Mouse (Mus musculus) midbrain, postnatal 0 days (tissue): ENCODE results near the gene A530016L24Rik. TPM values are rescaled to one million over a fixed set of nuclear protein-coding genes. Genes with fewer than 3 reads are reported as not detected.

Experiments
- ATAC-seq: fragments of 200-750 bp; cut with Nextera tagmentation; 2 replicates; pipeline ENCODE4 v1.8.0; 2017; ENCODE audit warnings: moderate number of reproducible peaks, mild to moderate bottlenecking, moderate TSS enrichment, moderate library complexity; ENCODE audit not compliant: low FRiP score
- DNase-seq: peaks from one replicate; pipeline ENCODE4 v3.0.0-alpha.2; 2015; ENCODE audit warnings: low spot score
- H3K27ac ChIP-seq: fragments of 300-500 bp; sonication (generic); 2 replicates; pipeline ENCODE4 v1.5.1; 2014; ENCODE audit warnings: low read depth, mild to moderate bottlenecking, low read length, mixed read lengths
- H3K27me3 ChIP-seq: fragments of 300-500 bp; sonication (generic); 2 replicates; pipeline ENCODE4 v1.6.1; 2014; ENCODE audit warnings: low read length, control low read depth, mixed read lengths; ENCODE audit not compliant: insufficient read depth
- H3K36me3 ChIP-seq: fragments of 300-500 bp; sonication (generic); 2 replicates; pipeline ENCODE4 v1.6.1; 2014; ENCODE audit warnings: low read length, control low read depth, mixed read lengths; ENCODE audit not compliant: insufficient read depth
- H3K4me1 ChIP-seq: fragments of 300-500 bp; sonication (generic); 2 replicates; pipeline ENCODE4 v1.6.1; 2014; ENCODE audit warnings: mild to moderate bottlenecking, control low read depth, antibody characterized with exemption, low read length, mixed read lengths; ENCODE audit not compliant: insufficient read depth
- H3K4me2 ChIP-seq: fragments of 300-500 bp; sonication (generic); 2 replicates; pipeline ENCODE4 v1.6.1; 2014; ENCODE audit warnings: low read depth, mild to moderate bottlenecking, low read length, mixed read lengths; ENCODE audit not compliant: poor library complexity, severe bottlenecking
- H3K4me3 ChIP-seq: fragments of 300-500 bp; sonication (generic); 2 replicates; pipeline ENCODE4 v1.5.1; 2014; ENCODE audit warnings: low read depth, mild to moderate bottlenecking, low read length, moderate library complexity
- H3K9ac ChIP-seq: fragments of 300-500 bp; sonication (generic); replicated peaks from 2 replicates; pipeline ENCODE4 v1.6.1; 2014; ENCODE audit warnings: mild to moderate bottlenecking, low read length, moderate library complexity, mixed read lengths; ENCODE audit not compliant: poor library complexity, severe bottlenecking
- H3K9me3 ChIP-seq: fragments of 300-500 bp; sonication (generic); 2 replicates; pipeline ENCODE4 v1.6.1; 2016; ENCODE audit warnings: low read length, control low read depth
- CTCF ChIP-seq: IDR thresholded peaks from 2 replicates; pipeline ENCODE4 v1.5.1; 2016; ENCODE audit warnings: antibody characterized with exemption, mild to moderate bottlenecking
- WGBS: fragments of 180-500 bp; shearing (Covaris S2); extraction: QIAGEN DNeasy Blood & Tissue Kit; methylation state at CpG from one replicate; pipeline ENCODE4 v1.1.7; 2014; 5-methylcytosine and 5-hydroxymethylcytosine counted together
- polyA plus RNA-seq: library from polyadenylated mRNA; unstranded; fragments of >200 nt; fragmentation: Nextera tagmentation; extraction: Ambion mirVana; gene quantifications from 2 replicates; pipeline ENCODE4 v1.2.1, GENCODE M21; 2015
- total RNA-seq: library from RNA; depleted of rRNA; stranded (reverse); fragments of >200 nt; gene quantifications from 2 replicates; pipeline ENCODE4 v1.2.3, GENCODE M21; 2014

A530016L24Rik gene
- total and polyA plus RNA-seq, 2 experiments from 2014 or later = 0.05 TPM

GRCm38 (mm10) chr12:112540321-112540720, 51.1 kb downstream of the A530016L24Rik start:
- no peak for TF ChIP-seq CTCF
- H3K36me3 ChIP-seq = no peaks in the 10 kb centered on the region
- peaks cover 10% of the 10 kb centered on the region; the same call in 1 of the 2 replicates for H3K4me1 ChIP-seq
- DNase-seq (no peak), ATAC-seq (no peak)
- no peak overlapping the region for H3K4me3 ChIP-seq
- H3K9me3 ChIP-seq = no peaks in the 10 kb centered on the region
- no peak overlapping the region for H3K9ac ChIP-seq
- peaks cover 3% of the 10 kb centered on the region; the same call in 1 of the 2 replicates for H3K27me3 ChIP-seq
- 89% methylated on average over 12 of the region's 12 CpGs for WGBS
- no peak overlapping the region for H3K4me2 ChIP-seq
- H3K27ac ChIP-seq = 0 out of 2 replicates have a peak overlapping the region, but pooled peaks have one; percentile 39

- Histone ChIP-seq H3K27me3 (peaks cover 3% of the 10 kb centered on the region; the same call in 1 of the 2 replicates), H3K36me3 (no peaks in the 10 kb centered on the region), H3K27ac (peak overlapping the region; percentile 57; the same call in 1 of the 2 replicates), H3K4me2 (no peak overlapping the region), H3K9ac (no peak overlapping the region), H3K4me3 (no peak overlapping the region), H3K9me3 (no peaks in the 10 kb centered on the region), H3K4me1 (peaks cover 10% of the 10 kb centered on the region; the same call in 1 of the 2 replicates)
- DNase-seq (peak; percentile 78), ATAC-seq (peak; percentile 48; the same call in 1 of the 2 replicates)
- no peak for TF ChIP-seq CTCF
- 17% methylated on average over 8 of the region's 8 CpGs for WGBS
These were observed 52.3 kb downstream of the A530016L24Rik start for GRCm38 (mm10) chr12:112541483-112542091.

GRCm38 (mm10) chr12:112542257-112542919, 53.1 kb downstream of the A530016L24Rik start:
- Histone ChIP-seq H3K9ac (no peak overlapping the region), H3K9me3 (no peaks in the 10 kb centered on the region), H3K36me3 (no peaks in the 10 kb centered on the region), H3K27me3 (peaks cover 3% of the 10 kb centered on the region; the same call in 1 of the 2 replicates), H3K4me3 (no peak overlapping the region), H3K4me2 (no peak overlapping the region), H3K4me1 (peaks cover 10% of the 10 kb centered on the region; the same call in 1 of the 2 replicates), H3K27ac (0 out of 2 replicates have a peak overlapping the region, but pooled peaks have one; percentile 57)
- WGBS = 27% methylated on average over 13 of the region's 13 CpGs
- no peak; the same call in 1 of the 2 replicates for ATAC-seq
- DNase-seq = no peak
- TF ChIP-seq CTCF = no peak

- Histone ChIP-seq H3K9me3 (no peaks in the 10 kb centered on the region), H3K9ac (no peak overlapping the region), H3K27ac (no peak overlapping the region), H3K27me3 (peaks cover 3% of the 10 kb centered on the region; the same call in 1 of the 2 replicates), H3K4me3 (no peak overlapping the region), H3K4me2 (no peak overlapping the region), H3K36me3 (no peaks in the 10 kb centered on the region), H3K4me1 (peaks cover 10% of the 10 kb centered on the region; the same call in 1 of the 2 replicates)
- DNase-seq (peak; percentile 95), ATAC-seq (peak; percentile 74)
- TF ChIP-seq CTCF = peak; percentile 99
- WGBS = 4% methylated on average over 11 of the region's 11 CpGs
These were observed 53.7 kb downstream of the A530016L24Rik start for GRCm38 (mm10) chr12:112542920-112543300.

- H3K9ac ChIP-seq = no peak overlapping the region
- peaks cover 3% of the 10 kb centered on the region; the same call in 1 of the 2 replicates for H3K27me3 ChIP-seq
- no peaks in the 10 kb centered on the region for H3K9me3 ChIP-seq
- ATAC-seq = no peak
- WGBS = 75% methylated on average over 9 of the region's 9 CpGs
- H3K36me3 ChIP-seq = no peaks in the 10 kb centered on the region
- TF ChIP-seq CTCF = no peak
- no peak overlapping the region for H3K27ac ChIP-seq
- no peak overlapping the region for H3K4me3 ChIP-seq
- DNase-seq = no peak
- peaks cover 10% of the 10 kb centered on the region; the same call in 1 of the 2 replicates for H3K4me1 ChIP-seq
- H3K4me2 ChIP-seq = no peak overlapping the region
These were observed 54.7 kb downstream of the A530016L24Rik start for GRCm38 (mm10) chr12:112543941-112544340.
